ENCODE assay signal across 21 mouse cellular contexts in genomic region chr9:54073688-54074087, GRCm38 (mm10).
"Had no signal": no experiment of that assay in that cellular context is flagged by ENCODE, and none has a peak within 500 bp of the region (broad histone marks: within the 10 kb centered on the region; RNA-seq: fewer than 3 reads in every experiment).

No protein-coding gene starts in this region.

- H3K4me3 ChIP-seq: gastrocnemius, adult 2 months; heart, adult 2 months; heart, embryonic 13.5 days; heart, embryonic 15.5 days; hindbrain, embryonic 13.5 days; hindbrain, embryonic 15.5 days; left cerebral cortex, adult 2 months; limb, embryonic 10.5 days; limb, embryonic 12.5 days had no signal

- DNase-seq: forebrain, postnatal 0 days; gastrocnemius, adult 2 months; gastrocnemius, postnatal 10 days; gastrocnemius, postnatal 25 days; heart, adult 11 months; heart, adult 2 months; heart, postnatal 14 days; heart, postnatal 36 days; kidney, adult 11 months; kidney, adult 2 months; kidney, postnatal 10 days; kidney, postnatal 25 days; kidney, postnatal 4 days; liver had no signal
